Mouse (Mus musculus) adrenal gland, adult 8-10 months (tissue): ENCODE data around the gene Msl3. TPM values are rescaled to one million over a fixed set of nuclear protein-coding genes. Genes with fewer than 3 reads are reported as not detected.
"Not testable (repeated sequence)": the region's sequence is repeated elsewhere in the genome, so short reads cannot be mapped to it uniquely, and the experiment has no call there.

ENCODE experiments used
- DNase-seq: peaks from one replicate; pipeline ENCODE4 v3.0.0; 2022
- total RNA-seq, 4 experiments: library from RNA; stranded (reverse); gene quantifications; 2 replicates each; pipeline ENCODE4 v1.2.4; 2022

The Msl3 gene
- 10 to 100 TPM; 49.5 to 53.1 (median 51.4) TPM for total RNA-seq

DNA sequence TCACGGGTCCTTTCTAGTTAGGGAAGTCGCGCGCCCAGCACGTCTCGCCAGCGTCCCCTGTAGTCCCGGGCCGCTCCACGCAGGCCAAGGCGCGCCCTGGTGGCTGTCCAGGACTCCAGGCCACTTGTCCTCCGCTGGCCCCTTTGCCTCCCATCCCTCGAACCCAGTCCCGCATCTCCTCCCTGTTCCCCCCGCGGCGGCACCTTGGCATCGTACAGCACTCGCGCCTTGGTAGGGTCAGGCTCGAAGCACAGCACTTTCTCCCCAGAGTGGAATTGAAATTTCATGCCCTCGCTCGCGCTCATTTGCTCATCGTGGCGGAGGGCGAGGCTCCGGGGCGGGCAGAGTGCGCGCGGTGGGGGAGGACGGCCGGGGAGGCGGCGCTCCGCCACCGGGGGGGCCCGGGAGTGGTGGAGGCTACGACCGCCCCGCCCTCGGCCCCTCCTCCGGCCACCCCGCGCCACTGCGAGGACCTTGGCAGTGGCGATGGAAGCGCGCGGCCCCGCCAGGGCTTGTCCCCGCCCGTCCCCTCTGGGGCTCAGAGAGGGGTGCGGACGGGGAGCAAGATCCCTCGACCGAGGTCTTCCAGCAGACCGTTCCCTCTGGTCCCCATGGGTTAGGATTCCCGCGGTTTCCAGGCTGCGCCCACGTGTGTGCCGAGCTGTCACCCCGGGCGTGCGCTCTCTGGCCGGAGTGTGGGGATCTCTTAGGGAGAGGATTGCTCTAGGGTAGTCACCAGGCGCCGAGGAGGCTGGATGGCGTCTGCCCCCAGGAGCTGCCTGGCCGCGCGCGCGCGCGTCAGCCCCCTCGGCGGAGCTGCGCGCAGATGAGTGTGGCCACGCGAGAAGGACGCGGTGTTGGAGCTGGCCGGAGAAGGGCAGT lies at the start of gene Msl3:
Gene Msl3 (minus strand): TSS at position 374 of the 882 bp plus-strand sequence.
- peak; percentile 75 for DNase-seq

DNA sequence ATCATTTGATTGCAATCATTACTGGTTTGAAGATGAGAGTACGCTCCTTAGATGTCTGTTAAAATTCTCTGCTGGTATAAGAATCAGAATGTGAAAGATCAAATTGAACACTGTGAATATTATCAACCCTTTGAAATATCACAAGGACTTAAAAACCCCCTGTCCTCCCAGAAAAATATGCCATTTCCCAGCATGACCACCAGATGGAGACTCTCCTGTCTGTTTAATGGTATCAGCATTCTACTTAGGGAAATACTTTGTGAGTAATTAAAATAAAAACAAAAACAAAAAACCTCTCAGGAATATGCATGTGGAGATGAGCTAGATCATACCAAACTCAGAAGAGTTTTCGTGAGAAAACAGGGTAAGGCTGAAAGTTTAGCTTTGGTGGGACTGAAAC lies 44.3 kb upstream of the Msl3 start:
- DNase-seq = no peak

DNA sequence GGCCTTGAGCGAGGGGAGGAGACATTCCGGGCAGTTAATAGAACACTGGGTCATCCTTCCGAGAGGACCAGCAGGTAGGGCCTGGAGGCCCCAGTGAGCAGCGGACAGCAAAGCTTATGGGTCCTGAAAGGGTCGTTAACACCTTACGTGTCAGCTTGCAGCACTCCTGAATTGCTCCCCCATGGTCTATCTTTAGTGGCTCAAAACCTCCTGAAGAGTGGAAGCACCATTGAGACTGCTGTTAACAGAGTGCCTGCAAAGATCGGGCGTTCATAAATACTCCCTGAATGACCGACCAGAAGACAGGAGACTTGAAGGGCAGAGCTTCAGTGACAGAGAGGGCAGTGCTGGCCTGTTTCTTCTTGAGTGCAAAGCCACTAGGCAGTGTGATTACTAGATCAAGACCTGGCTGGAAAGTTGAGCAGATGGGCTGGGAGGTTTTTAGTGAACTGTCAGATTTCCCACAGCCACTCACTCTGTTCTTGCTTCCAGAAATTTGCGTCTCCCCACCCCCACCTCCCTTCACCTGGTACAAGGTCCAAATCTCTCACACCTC lies 787 bp upstream of the Msl3 start:
- no peak for DNase-seq

DNA sequence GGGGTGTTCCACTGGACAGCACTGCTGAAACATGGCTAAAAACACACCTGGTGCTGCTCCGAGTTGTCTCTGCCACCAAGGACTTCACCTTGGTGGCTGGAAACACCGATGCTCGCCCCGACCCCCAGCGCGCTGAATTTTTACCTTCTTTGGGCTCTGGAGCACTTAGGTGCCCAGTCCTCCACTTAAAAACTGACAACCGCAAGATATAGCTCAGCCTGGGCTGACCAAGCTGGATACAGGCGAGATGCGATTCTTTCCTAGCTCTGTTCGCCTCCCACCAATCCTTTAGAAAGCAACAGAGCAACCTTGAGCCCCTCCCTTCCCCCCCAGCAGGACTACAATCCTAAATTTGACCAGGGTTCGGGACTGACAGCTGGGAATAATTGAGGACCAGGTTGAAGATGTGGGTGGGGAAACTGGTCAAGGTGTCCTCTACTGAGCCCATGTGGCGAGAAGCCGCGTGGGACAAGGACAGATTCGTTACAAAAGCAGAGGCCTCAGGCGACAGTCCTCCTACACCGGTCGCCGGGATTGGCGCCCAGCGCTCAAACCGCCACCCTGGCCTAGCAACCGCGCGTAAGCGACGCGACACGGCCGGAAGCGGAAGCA lies 679 bp downstream of the Msl3 start:
- no peak for DNase-seq

DNA sequence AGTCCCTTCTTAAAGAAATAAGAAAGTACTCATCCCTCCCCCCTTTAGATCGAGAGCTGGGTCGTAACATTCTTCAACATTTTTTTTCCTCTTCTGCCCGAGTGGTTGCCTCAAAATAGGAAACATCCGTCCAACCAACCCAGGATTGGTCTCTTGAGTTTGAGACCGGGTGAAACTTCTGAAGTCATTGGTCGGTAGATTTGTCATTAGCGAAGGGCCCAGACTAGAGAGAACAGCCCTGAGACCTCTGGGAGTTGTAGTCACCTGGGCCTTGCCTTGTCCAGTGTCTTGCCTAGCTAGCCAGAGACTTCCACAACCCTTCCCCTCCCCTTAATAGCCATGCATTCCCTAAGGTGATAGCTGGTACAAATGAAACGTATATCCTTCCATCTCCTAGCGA lies 1.3 kb downstream of the Msl3 start:
- peak; percentile 70 for DNase-seq

DNA sequence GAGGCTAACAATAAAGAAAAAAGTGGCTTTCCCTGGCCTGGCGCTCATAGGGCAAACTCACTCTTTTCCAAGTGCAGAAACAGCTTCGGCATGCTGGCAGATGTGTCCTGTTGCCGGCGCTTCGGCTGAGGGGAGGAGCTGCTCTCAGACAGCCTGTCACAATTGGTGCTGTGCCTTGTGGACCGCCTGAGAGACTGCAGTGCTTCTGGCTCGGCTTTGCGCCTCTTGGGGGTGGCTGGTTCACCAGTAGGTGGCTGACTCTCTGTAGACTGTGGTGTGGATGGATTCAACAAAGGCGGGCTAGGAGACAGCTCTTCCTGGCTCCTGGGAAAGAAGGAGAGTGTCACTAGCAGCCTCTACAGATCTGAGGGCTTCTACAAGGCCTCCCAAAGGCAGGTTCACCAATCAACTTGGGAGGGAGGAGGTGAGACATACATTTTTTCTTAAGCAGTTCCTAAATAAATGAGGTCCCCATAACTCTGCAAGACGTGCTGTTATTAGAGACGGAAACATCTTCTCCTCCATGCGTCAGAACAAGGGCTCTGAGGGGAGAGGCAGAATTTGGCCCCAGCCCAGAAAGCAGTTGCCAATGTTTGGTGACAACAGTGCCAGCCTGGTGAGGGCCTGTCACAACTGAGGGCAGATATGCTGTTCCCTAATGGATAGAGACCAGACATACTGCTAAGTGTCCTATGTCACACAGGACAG lies 9.6 kb downstream of the Msl3 start:
- DNase-seq = no peak

DNA sequence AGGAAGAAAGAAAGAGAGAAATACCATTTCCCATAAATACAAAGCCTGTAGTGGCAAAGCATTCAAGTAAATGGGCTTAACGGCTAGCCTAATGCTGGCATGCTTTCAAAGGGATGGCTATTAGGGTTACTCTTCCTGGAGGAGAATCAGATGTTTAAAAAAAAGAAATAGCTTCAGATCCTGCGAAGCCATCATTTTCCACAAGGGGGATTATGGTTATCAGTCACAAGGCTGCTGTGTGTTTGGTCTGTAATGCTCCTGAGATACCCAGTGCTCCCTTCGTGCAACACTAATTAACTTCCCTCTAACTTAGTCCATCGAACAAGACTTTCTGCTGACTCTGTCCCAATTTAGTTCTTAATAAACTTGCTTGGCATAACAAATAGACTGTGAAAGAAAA lies 13.5 kb downstream of the Msl3 start:
- DNase-seq = no peak

DNA sequence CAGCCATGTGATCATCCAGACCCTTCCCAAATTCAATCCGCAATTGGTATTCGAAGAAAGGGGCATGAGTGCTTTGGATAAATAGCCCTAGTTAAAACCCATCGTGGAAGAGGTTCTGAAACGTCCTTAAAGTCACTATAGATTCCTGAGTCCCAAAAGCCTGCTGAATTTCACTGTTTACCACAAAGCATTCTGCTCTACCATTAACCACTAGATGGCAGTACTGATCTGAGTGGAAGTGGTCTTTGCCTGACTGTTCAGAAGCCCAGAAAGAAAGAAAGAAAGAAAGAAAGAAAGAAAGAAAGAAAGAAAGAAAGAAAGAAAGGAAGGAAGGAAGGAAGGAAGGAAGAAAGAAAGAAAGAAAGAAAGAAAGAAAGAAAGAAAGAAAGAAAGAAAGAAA lies 13.9 kb downstream of the Msl3 start:
- not testable (repeated sequence) for DNase-seq

DNA sequence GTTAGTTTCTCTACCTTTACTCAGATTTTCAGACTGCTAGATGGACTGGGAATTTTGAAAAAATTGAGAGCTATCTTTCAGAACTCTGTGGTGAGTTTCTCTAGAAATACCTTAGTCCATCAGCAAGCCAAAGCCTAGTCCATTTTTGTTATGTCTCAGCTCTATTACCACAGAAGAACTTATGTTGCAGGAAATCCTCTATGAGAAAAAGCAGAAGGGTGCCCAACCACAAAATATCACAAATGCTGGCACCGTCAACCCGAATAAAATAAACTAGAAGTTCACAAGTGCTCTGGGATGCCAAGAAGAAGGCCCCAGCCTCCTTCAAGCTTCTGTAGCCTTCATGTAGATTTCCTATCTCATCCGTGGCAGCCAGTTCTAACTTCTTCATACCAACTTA lies 14.4 kb downstream of the Msl3 start:
- DNase-seq = no peak

DNA sequence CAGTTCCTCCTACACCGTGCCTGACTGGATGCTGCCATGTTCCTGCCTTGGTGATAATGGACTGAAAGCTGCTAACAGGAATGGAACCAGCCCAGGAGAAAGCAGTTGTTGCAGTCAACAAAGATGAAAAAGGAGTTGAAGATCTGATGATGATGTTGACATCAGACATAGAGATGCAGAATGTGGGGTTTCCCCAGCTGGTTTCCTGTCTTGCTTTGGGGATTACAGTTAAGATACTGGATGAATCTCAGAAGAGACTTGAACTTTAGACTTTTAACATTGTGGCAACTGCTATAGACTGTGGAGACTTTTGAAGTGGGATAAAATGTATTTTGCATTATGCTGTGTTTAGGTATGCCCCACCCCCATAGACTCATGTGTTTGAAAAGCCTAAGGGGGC lies 15.9 kb downstream of the Msl3 start:
- DNase-seq = no peak

DNA sequence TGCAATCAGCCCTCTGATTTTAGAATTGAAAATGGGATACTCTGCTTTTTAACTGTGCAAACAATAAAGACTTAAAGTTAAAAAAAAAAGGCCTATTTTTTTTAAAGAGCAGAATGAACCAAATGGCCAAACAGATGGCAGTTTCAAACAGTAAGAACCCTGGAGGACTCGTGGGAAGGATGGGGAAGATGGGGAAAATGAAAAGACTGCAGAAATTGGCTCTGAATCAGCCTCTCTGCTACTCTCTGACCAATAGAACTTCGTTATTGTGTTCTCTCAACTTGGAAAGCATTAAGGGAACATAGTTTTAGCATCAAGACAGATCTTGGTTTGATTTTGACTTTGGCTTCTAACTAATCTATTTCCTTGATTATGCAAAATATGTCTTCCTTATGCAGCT lies 24.4 kb downstream of the Msl3 start:
- no peak for DNase-seq

DNA sequence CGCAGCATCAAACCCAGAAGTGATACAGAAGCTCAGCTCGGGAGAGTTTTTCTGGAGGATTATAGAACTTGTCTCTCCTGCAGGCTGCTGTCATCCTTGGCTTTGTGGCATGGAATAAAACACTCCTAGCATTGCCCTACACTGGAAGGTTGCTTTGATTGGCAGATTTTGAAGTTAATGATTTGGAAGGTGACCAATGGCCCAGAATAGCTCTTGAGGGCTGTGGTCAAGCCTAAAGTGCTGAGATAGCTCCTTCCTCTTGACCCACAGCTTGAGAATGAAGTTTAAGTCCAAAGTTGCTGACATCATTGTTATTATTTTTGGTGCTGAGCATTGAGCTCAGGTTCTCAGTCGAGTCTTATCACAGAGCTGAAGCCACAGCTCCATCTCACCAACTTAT lies 26.0 kb downstream of the Msl3 start:
- no peak for DNase-seq

DNA sequence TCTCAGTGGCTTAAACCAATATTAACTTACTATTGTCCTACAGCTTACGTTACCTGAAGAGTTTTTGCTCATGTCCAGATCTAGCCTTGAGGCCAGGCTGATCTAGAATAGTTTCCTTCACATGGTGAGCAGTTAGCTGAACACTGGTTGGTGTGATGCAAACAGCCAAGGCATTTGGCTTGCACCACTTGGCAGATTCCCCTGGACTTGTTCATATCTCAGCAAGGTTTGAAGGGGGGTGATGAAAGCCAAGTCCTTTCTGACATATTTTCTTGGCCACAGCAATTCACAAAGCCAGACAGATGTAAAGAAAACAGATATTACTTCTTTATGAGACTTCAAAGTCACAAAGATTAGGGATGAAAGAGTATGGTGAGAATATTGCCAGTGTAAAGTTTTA lies 30.2 kb downstream of the Msl3 start:
- no peak for DNase-seq

DNA sequence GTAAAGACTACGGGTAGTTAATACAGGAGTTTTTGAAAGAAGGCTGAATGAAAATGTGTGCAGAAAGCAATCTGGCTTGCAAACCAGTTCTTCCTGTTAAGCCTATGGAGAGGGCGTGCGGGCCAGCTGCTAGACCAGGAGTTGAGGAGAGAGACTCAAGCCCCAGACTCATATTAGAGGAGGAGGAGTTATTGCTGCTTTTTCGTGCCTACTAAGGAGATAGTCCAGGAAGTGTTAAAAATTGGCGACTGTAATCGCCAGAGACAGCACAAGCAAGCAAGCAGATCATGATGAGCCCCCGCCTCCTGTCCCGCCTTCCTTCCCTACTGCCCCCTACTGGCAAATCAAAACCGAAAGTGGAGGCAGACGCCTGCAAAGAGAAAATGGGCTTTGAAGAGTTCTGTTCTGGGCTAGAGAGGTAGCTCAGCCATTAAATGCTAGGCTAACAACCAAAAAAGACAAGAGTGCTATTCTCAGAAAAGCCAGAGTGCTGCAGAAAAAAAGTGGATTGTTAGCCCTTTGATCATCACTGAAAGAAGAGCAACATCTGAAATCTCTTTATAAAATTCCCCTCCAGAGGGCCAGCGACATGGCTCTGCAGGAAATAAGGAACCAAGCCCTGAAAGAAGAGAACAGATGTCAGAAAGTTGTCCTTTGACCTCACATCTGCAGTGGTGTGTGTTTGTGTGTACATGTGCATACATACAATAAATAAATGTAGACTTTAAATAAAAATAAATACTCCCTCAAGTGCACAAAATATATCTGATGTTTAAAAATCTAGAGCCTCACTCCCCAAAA lies 33.9 kb downstream of the Msl3 start:
- DNase-seq = peak; percentile 49

Other genes starting within 250 kb of the Msl3 start
- 1 to 10 TPM; 5.3 to 7.3 (median 6.3) TPM for gene Frmpd4, start 96.7 kb downstream of the Msl3 start, total RNA-seq
- gene Arhgap6, start 121.2 kb upstream of the Msl3 start, total RNA-seq = 1 to 10 TPM; 2.4 to 3.3 (median 2.6) TPM